Mouse (Mus musculus): Measurements from ENCODE around the gene Rcor1.

Rcor1 gene

DNA sequence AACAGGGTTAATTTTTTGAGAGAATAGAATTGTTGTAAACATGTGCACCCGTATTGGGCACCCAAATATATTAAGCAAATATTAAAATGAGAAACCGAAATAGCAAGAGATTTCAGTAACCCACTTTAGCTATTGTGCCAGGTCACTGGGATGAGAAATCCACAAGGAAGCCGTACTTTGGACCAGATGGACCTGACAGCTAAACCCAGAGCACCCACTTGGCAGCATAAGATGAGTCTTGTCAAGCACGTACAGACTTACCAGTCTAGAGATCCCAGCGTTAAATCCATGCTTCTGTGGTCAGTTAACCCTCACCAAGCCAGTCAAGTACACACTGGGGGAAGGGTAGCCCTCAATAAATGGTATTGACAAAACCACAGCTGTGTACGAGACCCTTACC lies 86.5 kb downstream of the Rcor1 start:
- no peak for DNase-seq (ENCODE audit: low spot score in 2 of 2)

DNA sequence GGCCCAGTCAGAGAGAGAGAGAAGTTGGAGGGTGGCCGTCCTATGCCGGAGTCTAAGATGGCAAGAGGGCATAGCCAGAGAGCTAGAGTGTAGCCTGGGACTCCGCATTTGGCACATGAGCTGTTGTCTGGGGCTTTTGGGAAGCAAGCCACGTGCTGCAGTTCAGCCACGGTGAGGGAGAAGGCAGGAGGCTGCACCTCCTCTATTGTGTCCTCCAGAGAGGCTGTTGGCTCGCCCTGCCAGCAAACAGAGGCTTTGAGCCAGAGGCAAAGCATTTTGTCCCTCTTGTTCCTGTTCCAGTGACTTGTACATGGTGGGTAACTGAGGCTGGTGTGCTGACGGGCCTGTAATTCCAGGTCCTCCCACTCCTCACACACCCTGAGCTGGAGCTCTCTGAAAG lies 95.0 kb downstream of the Rcor1 start:
- DNase-seq (ENCODE audit: low spot score in 2 of 2), result no peak

DNA sequence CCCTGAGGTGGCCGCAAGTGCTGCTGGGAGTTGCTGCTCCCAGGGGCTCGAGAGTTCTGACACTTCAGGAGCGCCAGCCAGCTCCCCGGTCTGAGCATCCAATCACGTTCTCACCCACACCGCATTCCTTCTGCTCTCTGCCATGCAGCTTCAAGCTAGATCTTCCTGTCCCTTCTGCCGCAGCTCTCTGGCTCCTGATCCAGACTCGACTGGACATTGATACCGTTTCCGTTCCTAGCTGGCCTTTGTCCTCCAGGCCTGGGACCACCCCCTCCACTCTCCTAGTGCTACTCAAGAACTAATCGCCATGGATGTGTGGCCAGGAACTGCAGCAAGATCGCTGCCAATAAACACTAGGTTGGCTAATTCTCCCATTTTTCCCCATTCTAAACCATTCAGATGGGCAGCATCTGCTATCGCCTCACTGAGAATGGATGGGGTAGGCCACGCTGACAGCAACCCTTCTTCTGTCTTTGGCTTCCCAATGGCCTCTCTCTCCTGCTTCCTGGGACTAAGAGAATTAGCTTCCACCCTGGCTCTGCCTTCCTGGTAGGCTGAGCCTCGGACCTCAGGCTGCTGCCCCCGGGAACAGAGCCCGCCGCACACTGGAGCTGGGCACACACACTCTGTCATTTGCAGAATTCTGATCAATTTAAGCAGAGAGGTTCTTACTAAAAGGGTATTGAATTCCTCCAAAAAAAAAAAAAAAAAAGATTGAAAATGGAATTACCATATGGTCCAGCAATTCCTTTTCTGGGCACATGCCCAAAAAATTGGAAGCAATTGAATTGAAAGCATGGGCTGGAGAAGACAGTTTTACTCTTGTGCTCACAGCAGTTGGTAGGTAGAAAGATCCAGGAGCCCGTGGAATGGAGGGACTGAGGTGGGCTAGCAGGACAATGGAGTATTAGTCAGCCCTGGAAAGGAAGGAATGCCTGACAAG lies 95.9 kb downstream of the Rcor1 start:
- no peak for DNase-seq (ENCODE audit: low spot score in 2 of 2)

DNA sequence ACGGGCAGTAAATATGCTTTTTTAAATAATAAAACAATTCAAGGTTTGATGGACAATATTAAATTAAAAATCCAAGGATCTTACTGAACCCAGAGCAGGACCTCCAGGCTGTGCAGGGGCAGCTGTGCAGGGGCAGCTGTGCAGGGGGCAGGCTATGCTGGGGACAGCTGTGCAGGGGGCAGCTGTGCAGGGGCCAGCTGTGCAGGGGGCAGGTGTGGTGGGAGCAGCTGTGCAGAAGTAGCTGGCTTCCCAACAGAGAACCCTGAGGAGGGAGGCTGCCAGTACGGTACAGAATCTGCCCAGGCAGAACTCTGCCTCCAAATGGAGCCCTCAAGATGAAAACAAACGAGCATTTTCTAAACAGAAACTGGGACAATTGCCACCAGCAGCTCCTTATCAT lies 96.8 kb downstream of the Rcor1 start:
- no peak for DNase-seq (ENCODE audit: low spot score in 2 of 2)

DNA sequence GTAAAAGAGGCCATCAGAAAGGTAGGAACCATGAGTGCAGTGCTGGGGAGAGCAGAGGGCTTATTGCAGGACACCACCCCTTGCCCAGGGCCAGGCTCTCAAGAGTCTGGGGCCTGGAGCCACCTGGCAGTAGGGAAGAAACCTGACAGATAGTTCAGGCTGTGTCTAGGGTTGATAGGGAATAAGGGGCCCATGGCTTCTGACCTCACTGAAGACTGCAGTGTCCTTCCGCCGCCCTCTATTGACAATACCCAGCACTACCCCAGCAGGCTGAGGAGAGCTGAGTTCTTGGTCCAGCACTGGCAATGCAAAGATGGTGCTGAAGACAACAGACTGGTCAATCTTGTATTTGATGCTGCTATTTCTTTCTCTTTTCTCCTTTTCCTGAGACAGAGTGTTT lies 97.9 kb downstream of the Rcor1 start:
- no peak for DNase-seq (ENCODE audit: low spot score in 2 of 2)

DNA sequence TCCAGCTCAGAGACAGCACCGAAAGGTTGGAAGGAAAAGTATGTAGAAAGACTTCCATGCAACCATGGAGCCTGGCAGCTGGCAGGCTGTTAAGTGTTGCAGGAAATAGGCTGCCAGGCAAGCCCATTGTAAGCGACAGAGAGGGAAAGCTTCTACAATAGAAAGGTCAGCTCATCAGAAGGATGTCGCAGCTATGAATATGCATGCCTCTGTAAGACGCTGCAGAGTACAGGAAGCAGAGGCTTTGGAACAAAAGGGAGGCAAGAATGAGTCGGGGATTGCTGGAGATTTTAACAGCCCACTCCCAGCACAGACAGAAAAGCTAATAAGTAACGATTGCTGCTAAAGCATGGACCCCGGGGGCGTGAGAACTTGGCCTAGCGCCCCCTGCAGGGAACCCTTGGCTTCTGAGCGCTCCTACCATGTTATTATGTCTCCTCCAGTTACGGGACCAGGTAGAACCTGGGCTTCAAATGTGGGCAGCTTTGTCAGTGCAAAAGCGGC lies 103.9 kb downstream of the Rcor1 start:
- DNase-seq (ENCODE audit: low spot score in 2 of 2), result peak in 1 of 2 experiments; percentile 73

DNA sequence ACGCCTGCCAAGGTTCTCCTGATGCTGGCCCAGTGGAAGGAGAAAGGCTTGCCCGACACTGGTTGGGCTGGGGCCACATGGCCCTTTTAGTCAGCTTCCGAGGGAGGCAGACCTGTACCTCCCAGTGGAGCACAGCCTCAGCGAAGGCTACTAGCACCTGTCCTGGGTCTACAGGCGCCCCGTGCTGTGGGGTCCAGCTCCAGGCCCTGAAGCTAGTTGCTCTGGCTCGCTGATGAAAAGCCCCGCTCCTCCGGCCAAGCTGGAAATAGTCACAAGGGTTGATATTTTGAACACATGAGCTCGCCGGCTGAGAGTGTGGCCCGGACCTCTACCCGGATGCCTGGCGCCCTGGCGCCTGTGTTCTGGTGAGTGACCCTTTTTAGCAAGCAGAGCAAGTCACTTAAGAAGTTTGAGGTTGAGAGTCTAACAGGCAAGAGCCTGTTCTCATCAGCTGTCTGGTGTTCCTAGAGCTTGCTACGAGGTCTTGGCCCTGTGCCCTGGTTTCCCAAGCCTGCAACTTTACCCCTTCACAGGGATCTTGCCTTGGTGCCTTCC lies 104.4 kb downstream of the Rcor1 start:
- DNase-seq (ENCODE audit: low spot score in 2 of 2), result no peak

DNA sequence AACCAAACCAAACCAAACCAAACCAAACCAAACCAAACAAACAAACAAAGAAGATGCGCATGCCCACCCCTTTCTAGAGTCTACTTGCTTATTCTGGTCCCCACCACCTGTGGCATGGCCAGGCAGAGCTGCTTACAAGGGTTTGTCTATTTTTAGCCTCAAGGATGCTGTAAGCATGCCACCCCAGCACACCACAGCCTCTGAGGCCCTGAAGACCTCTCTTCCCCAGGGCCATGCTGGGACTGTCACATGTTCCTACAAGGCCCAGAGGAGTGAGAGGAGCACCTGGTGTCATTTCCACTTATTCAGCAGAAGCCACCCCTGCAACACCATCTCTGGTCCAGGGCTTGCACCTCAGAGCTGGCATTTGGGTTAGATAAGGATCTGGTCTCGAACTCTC lies 105.4 kb downstream of the Rcor1 start:
- no peak for DNase-seq (ENCODE audit: low spot score in 2 of 2)

DNA sequence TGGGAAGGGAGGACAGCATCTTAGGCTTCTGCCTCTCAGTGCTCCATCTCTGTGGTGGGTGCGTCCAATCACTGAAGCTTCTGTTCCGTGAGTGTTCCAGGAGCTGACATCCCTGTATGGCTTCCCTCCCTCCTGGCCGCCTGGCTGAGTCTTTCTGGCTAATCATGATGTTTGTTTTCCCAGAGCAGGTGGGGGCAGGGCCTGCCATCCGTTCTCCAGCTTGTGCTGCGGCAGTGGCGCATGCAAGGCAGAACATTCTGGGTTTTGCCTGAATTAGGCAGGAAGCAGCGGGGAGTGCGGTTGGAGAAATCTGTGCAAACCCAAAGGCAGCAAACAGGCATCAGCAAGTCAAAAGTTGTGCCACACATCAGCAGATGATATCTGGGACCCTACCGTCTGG lies 106.1 kb downstream of the Rcor1 start:
- no peak for DNase-seq (ENCODE audit: low spot score in 2 of 2)

DNA sequence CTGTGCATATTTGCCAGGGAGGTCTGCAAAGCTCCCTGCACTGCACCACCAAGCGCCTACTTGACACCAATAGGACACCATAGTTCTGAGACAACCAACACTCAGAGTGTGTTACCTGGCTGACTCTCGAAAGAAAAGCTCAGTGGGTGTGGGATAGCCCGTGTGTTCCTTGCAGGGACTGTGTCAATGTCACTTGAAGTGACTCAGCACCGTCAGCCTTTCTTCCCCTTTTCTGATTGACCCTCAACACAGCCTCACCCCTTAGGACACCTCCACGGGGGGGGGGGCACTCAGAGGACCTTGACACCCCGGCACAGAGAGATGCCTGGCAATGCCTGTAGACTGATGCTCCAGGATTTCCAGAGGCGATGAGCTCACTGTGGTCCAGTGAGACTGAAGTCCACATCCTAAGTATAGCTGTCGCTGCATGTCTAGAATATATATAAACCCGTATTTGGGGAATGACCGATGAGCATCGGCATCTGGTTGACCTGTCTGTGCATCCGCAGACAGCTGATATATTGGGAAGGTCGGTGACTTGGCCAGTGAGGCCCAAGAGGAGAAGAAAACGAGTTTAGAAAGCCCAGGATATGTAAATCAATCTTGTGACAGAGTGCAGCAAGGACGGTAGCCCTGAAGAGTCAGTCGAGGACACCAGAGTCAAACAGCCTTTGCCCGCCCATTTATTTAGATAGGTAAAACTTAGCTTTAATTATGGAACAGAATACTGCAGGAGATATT lies 110.5 kb downstream of the Rcor1 start:
- DNase-seq (ENCODE audit: low spot score in 2 of 2), result no peak

DNA sequence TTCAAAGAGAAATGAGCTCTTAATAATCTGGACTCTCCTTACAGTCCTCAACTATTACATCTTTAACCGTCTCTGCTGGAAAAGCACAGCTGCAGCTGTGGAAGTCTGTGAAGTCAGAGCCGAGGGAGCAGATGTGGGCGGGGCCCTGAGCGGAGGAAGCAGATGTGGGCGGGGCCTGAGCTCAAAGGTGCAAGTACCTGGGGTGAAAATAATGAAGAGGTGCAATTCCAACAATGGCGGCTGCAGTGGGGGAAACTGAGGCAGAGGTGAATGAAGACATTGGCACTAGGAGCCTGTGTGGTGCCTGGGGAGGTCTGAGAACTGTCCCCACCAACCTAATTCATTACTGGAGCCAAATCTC lies 111.1 kb downstream of the Rcor1 start:
- DNase-seq (ENCODE audit: low spot score in 2 of 2), result peak; percentile 56 to 78

DNA sequence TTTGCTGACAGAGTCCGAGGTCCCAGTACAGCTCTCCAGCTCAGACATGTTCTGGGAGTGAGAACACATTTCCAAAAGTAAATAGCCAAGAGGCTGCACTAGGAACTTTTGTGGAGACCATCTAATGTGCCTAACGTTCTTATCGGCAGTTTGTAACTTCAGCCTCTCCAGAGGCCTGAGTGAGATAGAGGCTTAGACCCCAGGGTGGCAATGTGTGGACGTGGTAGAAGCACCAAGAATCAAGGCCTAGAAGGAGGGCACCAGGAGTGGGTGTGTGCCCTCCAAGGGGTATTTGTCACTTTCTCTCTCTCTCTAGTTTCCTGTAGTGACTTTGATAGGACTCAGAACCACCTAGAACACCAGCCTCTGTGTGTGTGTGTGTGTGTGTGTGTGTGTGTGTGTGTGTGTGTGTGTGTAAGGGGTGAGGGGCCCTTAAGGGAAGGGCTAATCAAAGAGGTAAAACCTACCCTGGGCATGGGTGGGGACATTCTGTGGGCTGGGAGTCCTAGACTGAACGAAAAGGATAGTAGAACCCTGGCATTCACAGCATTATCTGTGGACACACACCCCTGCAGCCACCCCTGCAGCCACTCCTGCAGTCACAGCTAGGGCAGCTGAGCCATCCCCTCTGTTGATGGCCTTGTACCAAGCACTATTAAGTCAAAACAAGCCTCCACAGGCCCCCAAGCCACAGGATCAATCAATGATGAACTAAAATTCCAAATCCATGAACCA lies 112.4 kb downstream of the Rcor1 start:
- no peak for DNase-seq (ENCODE audit: low spot score in 2 of 2)

DNA sequence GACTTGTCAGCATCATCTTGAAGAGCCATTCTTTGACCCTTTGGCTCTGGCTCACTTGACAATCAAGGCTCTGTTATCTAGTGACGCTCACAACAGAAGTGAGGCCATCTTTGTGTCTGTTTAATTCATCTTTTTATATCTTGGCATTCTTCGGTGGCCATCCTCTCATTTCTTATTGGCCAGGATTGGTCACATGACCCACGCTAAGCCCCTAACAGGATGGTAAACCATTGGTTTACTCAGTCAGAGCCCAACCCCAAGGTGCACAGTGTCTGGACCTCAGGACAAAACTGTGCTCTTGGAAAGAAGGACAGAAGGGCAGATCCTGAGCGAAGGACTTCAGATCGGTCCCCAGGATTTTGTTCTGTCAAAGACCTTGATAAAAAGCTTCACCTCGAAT lies 113.4 kb downstream of the Rcor1 start:
- DNase-seq (ENCODE audit: low spot score in 2 of 2), result no peak

DNA sequence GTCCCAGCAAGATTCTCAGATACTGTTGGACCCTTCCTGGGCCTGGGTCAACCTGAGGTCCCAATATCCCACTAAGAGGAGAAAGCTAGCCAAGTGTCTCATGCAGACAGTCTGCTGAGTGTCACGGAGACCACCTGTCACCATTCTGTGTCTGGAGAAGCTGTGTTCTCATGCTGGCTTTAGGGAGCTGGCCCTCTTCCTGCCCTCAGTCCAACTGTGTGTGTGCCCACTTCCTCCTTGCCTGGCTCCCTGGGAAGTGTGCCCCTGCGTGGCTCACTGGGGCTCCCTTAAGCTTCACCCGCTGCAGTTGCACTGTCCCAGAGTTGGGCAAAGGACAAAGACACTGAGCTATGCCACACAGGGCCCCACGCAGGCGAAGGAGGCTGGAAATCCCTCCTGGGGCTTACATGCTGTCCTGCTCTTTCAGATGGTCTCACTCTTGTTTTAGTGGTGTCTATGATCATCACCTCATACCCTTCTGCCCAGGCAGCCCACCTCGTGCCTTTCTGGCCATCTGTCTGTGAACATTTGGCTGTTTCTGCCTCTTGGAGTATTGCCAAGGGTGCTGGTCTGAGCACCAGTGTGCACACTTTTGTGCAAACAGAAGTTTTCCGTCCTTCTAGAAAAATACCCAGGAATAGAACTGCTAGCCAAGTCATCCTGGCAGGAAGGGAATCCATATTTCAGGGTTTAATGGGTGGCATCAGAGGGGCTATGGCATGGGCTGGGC lies 114.0 kb downstream of the Rcor1 start:
- DNase-seq (ENCODE audit: low spot score in 2 of 2), result no peak

DNA sequence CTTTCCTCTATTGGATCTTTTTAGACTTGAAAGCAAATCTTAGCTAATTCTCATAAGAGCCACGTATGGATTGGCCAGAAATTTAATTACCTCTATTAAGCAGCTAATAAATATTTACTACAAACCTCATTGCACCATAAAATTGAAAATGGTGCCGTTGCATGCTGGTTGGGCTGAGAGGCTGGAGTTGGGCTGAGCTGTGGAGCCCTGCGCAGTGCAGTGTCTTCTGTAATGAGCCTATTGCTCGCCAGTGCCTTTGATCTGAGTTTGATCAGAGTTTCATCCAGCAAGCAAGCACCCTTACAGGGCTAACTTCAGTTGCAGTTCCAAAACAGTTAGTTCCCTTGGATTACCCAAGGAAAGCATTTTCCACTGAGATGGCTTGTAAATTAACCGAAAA lies 114.8 kb downstream of the Rcor1 start:
- DNase-seq (ENCODE audit: low spot score in 2 of 2), result no peak

DNA sequence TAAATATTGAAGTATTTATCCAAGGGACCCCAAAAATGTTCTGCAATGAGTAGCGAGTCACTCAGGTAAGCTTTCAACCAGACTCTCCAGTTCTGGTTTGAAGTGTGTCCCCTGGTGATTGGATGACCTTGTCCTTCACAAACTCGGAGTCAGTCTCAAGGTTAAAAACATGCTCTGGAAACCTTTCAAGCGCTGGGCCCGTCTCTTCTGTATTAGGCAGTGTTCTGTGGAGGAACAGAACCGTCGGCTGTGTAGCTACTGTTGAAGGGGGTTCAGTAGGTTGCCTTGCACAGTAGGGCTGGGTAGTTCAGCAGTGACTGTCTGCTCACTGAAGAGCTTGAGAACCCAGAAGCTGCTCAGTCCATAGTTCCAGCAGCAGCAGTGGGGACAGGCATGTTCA lies 115.5 kb downstream of the Rcor1 start:
- no peak for DNase-seq (ENCODE audit: low spot score in 2 of 2)

DNA sequence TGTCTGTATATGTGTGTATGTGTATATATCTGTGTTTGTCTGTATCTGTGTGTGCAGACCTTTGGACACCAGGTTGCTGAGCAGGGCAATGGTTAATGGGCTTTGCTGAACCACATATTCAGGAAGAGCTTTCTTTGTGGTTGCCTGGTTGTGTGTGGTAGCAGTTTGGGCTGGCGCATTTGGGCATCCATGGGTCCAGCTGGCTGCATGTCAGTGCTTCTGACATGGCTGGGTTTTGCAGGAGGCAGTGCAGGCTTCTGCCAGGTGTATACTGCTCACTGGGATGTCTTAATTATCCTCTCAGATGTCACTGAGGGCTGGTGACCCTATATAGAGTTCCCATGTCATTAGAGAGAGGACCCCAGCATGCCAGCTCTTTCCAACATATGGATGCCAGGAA lies 116.6 kb downstream of the Rcor1 start:
- no peak for DNase-seq (ENCODE audit: low spot score in 2 of 2)

DNA sequence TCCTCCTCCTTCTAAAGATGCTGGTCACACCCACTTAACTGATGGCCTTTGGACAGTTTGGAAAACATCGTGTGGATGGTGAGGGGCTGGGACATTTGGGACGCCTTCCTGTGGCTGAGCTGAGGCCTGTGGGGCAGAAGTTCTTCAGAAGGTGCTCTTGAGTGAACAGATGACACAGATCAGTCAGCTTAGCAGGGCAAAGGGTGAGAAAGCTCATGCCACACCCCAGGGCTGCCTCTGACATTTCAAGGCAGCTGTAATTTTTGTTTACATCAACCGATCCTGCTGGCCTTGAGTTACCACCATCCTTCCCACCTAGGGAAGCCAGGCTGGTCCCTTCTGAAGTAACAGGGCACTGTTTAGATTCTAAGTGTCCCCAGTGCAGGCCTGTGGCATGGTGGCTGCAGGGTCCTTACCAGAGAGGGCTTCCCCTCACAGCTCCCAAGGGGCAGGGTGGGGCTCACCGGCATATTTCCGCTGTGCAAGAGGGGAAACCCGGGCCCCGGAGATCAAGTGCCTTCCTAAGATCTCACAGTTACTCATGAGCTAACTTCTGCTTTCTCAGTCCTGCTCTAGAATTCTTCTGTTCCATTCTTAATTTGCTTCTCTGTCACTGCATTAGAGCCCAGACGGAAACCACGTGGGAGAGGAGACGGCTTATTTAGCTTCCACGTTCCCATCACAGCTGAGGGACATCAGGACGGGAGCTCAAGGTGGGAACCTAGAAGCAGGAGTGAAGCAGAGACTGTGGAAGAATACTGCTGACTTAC lies 120.7 kb downstream of the Rcor1 start:
- DNase-seq (ENCODE audit: low spot score in 2 of 2), result peak; percentile 84 to 90

DNA sequence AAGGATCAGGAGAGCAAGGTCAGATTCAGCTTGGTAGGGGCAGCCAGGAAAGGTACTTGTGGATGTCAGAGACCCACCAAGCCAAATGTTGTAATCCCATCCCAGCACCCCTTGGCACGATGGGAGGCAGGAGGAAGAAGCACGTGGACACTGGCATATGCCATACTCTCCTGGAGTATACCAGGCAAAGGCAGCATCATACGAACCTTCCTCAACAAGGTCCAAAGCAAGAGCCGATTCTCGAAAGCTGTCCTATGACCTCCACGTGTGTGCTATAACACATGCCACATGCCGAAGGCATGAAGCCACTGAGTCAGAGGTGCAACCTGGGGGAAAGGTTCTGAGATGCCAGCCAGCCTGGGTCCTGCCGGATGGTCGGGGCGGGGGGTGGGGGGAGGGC lies 121.7 kb downstream of the Rcor1 start:
- DNase-seq (ENCODE audit: low spot score in 2 of 2), result no peak

DNA sequence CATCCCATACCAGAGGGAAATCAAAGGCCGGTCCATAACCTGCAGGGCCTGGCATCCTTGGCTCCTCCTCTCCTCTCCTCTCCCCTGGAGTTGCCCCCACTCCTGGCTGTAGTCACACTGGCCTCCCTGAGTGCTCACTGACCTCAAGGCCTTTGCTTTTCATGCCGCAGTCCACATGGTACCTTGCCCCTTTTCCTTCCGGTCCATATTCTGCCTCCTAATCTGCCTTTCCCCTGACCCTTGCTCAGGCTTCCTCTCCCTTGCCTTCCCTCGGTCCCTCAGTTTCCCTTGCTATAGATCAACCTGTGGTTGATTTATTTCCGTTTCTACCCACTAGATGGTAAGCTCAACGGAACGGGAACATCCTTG lies 122.8 kb downstream of the Rcor1 start:
- DNase-seq (ENCODE audit: low spot score in 2 of 2), result no peak

All from spleen, postnatal 4 days (tissue).